Mouse (Mus musculus): Measurements from ENCODE around the gene Galnt14. TPM values are rescaled to one million over a fixed set of nuclear protein-coding genes. Genes with fewer than 3 reads are reported as not detected.
A peak's percentile ranks its signal among the peaks of the same experiment; 100 is the strongest.

Galnt14 gene
- 21.5 and 23.7 TPM in 2 replicates for polyA plus RNA-seq (2012; rRNA removed)

DNA sequence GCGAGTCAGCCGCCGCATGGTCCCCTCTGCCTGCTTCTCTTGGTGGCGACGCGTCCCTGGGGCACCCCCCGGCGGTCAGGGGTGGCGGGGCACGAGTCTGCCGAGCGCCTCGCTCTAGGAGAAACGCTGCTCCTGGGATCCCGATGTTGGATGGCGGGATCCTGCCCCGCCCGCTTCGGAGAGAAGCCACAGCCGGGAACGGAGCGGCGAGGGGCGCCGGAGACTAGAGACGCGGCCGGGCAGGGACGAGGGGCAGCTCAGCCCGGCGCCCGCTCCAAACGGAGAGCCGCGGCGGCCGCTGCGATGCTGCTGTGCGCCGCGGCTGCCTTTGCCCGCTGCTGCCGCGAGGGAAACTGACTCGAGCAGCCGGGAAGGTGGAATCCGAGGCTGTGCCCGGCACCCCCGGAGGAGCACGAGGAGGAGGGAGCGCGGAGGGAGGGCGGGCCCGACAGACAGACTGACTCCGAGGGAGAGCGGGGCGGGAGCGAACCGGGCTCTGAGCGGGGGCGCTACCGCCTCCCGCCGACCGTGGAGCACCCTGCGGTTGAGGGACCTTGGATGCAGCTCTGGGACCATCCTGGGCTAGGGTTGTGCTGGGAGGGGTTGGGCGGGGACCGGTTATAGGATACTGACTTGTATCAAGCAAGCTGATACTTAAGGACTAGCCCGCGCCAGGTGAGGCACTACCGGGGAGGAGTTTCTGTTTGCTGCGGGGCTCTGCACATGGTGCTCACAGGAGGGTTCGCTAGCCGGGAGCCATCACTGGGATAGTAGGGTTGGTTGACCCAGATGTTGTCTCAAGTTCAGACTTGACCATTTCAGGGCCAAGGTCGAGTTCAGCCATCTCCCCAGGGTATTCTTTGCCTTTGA is at the start of gene Galnt14:
Gene Galnt14 (minus strand): TSS at position 412 of the 870 bp plus-strand sequence.
- TF ChIP-seq CTCF (IDR thresholded peaks at IDR 0.05; ENCODE audit: extremely low read depth, insufficient read depth, low read length) (no peak), POLR2A (IDR thresholded peaks at IDR 0.05; ENCODE audit: extremely low read depth, insufficient read depth, low read length) (no peak)
- H3K4me1 ChIP-seq (ENCODE audit: control insufficient read depth, insufficient read depth, low read length): peaks cover 3% of the 10 kb centered on the region; the same call in 1 of the 2 replicates
- peak within 1 kb of the TSS; percentile 18; the same call in 1 of the 2 replicates for H3K27ac ChIP-seq (ENCODE audit: insufficient read depth, low read length)
- peak within 1 kb of the TSS; percentile 60 for H3K4me3 ChIP-seq (ENCODE audit: insufficient read depth, low read length)

DNA sequence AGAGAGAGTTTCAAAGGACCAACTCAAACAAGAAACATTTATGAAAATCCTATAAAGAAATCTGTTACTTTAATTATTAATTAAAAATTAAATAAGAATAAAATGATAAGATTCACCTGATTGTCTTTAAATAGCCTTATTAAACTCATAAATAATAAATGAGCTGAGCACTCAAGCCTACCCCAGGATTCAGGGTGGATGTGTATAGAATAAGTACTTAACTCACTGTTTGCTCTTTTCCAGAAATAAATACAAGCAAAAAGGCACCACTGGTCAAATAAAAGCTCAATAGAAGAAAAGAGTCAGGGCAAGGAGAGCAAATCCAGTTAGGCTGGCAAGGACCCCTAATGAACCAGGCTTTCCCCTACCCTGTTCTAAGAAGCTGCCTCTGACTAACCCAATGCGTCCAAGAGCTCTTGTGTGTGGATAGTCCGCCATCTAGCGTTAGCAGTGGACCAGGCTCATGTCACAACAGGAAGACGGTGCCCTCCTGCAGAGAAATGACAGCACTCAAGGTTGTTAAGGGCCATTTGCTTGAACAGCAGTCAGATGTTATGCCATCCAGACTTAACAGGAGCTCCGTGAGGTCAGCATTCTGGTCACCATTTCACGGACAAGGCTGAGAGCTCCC is 33.5 kb upstream of the Galnt14 start:
- Histone ChIP-seq H3K4me3 (ENCODE audit: insufficient read depth, low read length) (no peak overlapping the region), H3K4me1 (ENCODE audit: control insufficient read depth, insufficient read depth, low read length) (no peaks in the 10 kb centered on the region), H3K27ac (ENCODE audit: insufficient read depth, low read length) (no peak overlapping the region)
- TF ChIP-seq POLR2A (IDR thresholded peaks at IDR 0.05; ENCODE audit: extremely low read depth, insufficient read depth, low read length): no peak
- TF ChIP-seq CTCF (IDR thresholded peaks at IDR 0.05; ENCODE audit: extremely low read depth, insufficient read depth, low read length): peak; percentile 99

DNA sequence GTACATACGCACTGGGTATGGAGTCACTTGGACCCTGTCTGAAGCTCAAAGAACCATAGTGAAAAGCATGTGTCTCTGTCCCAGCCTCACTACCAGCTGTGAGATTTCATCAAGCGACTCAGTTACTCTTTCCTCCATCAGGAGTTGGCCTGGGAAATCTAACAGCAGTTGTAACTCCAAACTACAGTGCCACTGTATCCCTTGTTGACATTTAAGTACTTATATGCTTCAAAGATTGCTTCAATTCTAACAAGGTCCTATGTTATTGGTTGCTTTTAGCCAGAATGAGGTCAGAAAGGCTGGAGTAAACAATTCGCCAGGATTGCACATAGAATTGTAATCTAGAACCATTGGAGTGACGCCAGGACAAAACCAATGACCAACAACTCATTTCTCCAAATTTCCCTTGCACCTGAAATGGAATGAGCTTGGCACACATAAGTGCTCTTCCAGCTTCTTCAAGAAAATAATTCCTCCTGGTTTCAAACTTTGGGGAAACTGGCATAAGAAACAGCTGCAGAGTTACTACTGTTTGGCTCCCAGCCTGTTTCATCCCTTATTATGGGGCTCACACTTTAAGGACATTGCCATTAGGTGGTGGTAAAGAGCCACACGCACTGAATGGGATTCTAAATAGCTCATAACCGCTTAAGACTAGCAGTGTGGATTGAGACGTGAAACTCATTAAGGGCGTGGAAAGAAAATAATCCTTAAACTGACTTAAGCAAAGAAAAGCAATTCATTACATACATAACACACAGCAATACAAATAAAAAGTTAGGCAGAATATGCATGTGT is 13.8 kb upstream of the Galnt14 start:
- Histone ChIP-seq H3K27ac (ENCODE audit: insufficient read depth, low read length) (no peak overlapping the region), H3K4me3 (ENCODE audit: insufficient read depth, low read length) (no peak overlapping the region), H3K4me1 (ENCODE audit: control insufficient read depth, insufficient read depth, low read length) (no peaks in the 10 kb centered on the region)
- TF ChIP-seq POLR2A (IDR thresholded peaks at IDR 0.05; ENCODE audit: extremely low read depth, insufficient read depth, low read length) (no peak), CTCF (IDR thresholded peaks at IDR 0.05; ENCODE audit: extremely low read depth, insufficient read depth, low read length) (peak; percentile 37; the same call in 1 of the 2 replicates)

DNA sequence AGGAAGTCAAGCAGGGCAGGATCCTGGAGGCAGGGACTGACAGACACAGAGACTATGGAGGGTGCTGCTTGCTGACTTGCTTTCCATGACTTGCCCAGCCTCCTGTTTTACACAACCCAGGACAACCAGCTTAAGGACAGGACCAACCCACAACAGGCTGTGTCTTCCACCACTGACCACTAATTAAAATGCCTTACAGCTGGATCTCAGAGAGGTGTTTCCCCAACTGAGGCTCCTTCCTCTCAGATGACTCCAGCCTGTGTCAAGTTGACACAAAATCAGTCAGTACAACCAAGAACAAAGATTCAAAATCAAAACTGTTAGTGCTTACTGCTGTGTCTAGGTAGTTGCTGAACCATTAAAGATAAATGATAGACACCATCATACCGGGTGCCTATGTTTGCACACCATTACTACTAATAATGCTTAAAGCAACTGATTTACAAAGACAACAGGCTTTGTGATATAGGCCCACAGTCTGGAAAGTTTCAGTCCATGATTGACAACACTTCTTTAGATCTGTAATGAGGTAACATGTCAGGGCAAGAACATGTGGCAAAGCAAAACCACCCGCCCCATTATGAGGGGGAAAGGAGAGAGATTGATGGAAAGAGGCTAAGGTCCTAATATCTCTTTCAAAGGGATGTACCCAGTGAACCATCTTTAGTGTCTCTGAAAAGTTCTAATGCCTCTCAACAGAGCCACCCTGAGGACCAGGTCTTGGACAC is 8.9 kb upstream of the Galnt14 start:
- TF ChIP-seq POLR2A (IDR thresholded peaks at IDR 0.05; ENCODE audit: extremely low read depth, insufficient read depth, low read length) (no peak), CTCF (IDR thresholded peaks at IDR 0.05; ENCODE audit: extremely low read depth, insufficient read depth, low read length) (no peak)
- Histone ChIP-seq H3K27ac (ENCODE audit: insufficient read depth, low read length) (no peak overlapping the region), H3K4me1 (ENCODE audit: control insufficient read depth, insufficient read depth, low read length) (no peaks in the 10 kb centered on the region), H3K4me3 (ENCODE audit: insufficient read depth, low read length) (no peak overlapping the region)

DNA sequence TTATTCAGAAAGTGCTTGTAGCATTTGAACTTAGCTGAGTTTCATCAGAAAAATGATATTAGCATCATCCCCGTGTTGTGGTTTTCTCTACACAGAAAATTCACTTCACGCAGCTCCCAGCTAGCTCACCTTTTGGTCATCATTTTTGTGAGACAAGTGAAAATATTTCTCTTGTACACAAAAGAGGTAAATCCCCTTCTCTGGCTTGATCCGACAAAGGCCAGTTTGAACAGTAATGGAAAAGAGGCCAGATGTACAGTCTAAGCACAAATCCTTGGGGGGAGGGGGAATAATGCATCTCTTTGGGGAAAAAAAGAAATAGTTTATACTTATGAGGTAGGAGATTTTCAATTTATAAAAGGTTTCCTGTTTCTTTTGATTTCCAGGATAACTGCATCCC is 6.4 kb upstream of the Galnt14 start:
- Histone ChIP-seq H3K4me1 (ENCODE audit: control insufficient read depth, insufficient read depth, low read length) (peaks cover 3% of the 10 kb centered on the region; the same call in 1 of the 2 replicates), H3K4me3 (ENCODE audit: insufficient read depth, low read length) (no peak overlapping the region), H3K27ac (ENCODE audit: insufficient read depth, low read length) (no peak overlapping the region)
- TF ChIP-seq CTCF (IDR thresholded peaks at IDR 0.05; ENCODE audit: extremely low read depth, insufficient read depth, low read length): no peak
- TF ChIP-seq POLR2A (IDR thresholded peaks at IDR 0.05; ENCODE audit: extremely low read depth, insufficient read depth, low read length): no peak

DNA sequence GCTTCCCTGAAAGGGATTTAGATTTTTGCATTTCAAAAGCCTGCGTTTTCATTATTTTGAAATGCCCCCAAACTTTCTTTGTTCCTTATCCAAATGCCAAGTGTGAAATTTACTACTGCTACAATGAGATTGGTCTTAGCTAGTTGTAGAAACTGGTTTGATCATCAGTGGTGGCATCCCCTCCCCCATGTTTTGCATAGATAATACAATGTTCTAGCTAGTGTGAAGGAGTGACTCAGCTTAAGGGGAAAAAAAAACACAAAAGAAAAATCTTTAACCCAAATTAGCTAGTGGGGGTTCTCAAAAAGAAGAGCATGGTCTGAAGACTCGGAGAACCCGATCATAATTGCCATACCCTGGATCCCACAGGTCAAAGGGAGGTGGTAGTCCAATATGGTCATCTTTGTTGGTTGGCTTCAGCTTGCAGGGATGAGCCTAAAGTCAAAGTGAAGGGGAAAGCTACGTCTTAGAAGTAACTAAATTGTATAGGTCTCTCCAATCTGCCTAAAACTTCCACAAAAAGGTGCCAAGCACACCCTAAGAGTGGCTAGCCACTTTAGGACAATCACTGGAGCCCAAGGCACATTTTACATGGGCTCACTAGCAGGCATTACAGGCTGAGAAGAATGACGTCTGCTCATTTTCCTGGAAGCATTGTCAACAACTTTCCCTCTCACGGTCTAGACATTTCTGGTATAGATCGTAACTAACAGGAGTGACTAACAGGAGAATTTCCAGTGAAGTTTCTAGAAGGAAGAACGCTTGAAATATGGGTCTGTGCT is 4.4 kb upstream of the Galnt14 start:
- H3K4me1 ChIP-seq (ENCODE audit: control insufficient read depth, insufficient read depth, low read length): peaks cover 3% of the 10 kb centered on the region; the same call in 1 of the 2 replicates
- TF ChIP-seq POLR2A (IDR thresholded peaks at IDR 0.05; ENCODE audit: extremely low read depth, insufficient read depth, low read length) (no peak), CTCF (IDR thresholded peaks at IDR 0.05; ENCODE audit: extremely low read depth, insufficient read depth, low read length) (no peak)
- no peak overlapping the region for H3K27ac ChIP-seq (ENCODE audit: insufficient read depth, low read length)
- no peak overlapping the region for H3K4me3 ChIP-seq (ENCODE audit: insufficient read depth, low read length)

DNA sequence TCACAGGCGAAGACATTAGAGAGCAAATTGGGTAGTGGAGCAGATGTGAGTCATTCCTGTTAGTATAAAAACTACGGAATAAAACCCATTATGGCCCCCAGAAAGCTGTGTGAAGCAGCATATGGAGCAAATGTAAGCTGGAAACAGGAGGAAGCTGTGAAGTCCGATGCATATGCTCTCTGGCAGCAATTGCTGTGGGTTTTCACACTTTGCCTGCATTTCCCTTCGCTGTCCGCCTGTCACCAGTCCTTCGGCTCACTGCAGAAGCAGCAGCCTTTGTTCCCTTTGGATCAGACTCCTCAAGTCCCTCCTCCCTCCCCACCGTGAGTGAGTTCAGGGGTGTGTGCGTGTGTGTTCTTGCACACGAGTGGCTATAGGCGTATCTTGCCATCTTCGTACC is 3.1 kb upstream of the Galnt14 start:
- Histone ChIP-seq H3K4me1 (ENCODE audit: control insufficient read depth, insufficient read depth, low read length) (peaks cover 3% of the 10 kb centered on the region; the same call in 1 of the 2 replicates), H3K27ac (ENCODE audit: insufficient read depth, low read length) (no peak overlapping the region), H3K4me3 (ENCODE audit: insufficient read depth, low read length) (no peak overlapping the region)
- TF ChIP-seq CTCF (IDR thresholded peaks at IDR 0.05; ENCODE audit: extremely low read depth, insufficient read depth, low read length) (no peak), POLR2A (IDR thresholded peaks at IDR 0.05; ENCODE audit: extremely low read depth, insufficient read depth, low read length) (no peak)

DNA sequence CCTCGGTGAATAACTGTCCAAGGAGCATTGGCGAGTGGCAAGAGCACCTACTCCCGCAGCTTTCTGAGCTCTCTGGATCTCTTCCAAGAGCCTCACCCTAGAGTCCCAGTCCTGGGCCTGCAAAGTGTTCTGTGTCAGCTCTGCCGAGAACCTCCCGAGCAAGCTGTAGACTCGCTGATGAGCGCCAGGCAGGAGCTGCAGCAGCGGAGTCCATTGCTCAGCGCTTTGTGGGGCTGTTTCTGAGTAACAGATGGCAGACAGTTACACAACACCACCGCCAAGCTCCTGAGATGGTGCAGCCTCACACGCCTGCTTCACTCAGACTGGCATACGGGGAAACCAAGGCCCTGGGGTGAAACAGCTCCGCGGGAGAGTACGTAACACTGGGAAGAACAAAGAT is 1.7 kb upstream of the Galnt14 start:
- TF ChIP-seq POLR2A (IDR thresholded peaks at IDR 0.05; ENCODE audit: extremely low read depth, insufficient read depth, low read length): no peak
- no peak for TF ChIP-seq CTCF (IDR thresholded peaks at IDR 0.05; ENCODE audit: extremely low read depth, insufficient read depth, low read length)
- H3K27ac ChIP-seq (ENCODE audit: insufficient read depth, low read length): no peak overlapping the region
- H3K4me3 ChIP-seq (ENCODE audit: insufficient read depth, low read length): no peak overlapping the region
- H3K4me1 ChIP-seq (ENCODE audit: control insufficient read depth, insufficient read depth, low read length): peaks cover 3% of the 10 kb centered on the region; the same call in 1 of the 2 replicates

All from cortical plate, adult 2 months (tissue).